Mouse (Mus musculus): Measurements from ENCODE around the gene Hpse2.

DNA sequence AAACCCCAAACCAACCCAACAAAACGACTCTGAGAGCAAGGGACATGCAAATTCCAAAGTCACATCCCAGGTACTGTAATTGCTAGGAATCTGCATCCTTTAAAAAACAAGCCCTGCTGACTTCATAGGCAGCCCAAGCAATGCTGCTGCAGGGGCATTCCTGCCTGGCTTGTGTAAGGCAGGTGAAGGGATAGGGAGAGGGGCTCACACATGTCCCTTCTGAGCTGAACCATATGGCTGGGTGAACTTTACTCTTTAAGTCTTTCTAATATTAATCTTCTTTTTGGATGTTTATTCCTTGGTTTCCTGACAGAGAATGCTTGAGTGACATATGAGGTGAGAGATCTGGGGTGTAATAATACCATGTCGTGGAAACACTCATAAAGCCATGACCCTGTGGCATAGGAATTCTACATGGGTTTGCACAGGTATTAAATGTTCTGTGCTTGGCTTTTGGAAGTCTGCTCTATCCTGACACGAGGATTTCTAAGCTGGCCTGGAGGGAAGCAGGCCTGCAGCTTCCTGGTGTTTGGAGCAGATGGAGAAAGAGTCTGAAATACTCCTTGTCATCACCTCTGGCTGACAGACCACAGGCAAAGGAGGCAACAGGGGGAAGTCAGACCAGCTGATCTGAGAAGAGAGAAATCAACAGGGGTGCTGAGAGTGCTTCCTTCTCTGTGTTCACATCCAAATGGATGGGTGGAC, 519.0 kb downstream of the Hpse2 start:
- TF ChIP-seq HCFC1 (IDR thresholded peaks at IDR 0.05; ENCODE audit: borderline replicate concordance, insufficient read depth, low read length) (no peak), MAFK (IDR thresholded peaks at IDR 0.05; ENCODE audit: insufficient read depth, low read depth, low read length) (no peak), ZNF384 (IDR thresholded peaks at IDR 0.05; ENCODE audit: low read depth, low read length) (no peak)
